ENCODE assay signal across 8 mouse cellular contexts in genomic region chr8:102685491-102685890, GRCm38 (mm10).
DNase-seq lines count a peak whose midpoint lies in the region; ATAC-seq and TF ChIP-seq lines count a peak whose summit lies in the region.
"Not testable (repeated sequence)": the region's sequence is repeated elsewhere in the genome, so short reads cannot be mapped to it uniquely, and the experiment has no call there.

No protein-coding gene starts in this region.

- not testable (repeated sequence) for H3K4me1 ChIP-seq in forebrain, embryonic 12.5 days; forebrain, embryonic 16.5 days (replicated peaks; ENCODE audit: control insufficient read depth, insufficient read depth, low read length); heart, embryonic 14.5 days (ENCODE audit: control insufficient read depth in 2 of 2, insufficient read depth in 2 of 2, low read length in 2 of 2); hindbrain, embryonic 12.5 days; hindbrain, embryonic 16.5 days (ENCODE audit: control insufficient read depth, insufficient read depth, low read depth, low read length); midbrain, embryonic 13.5 days (replicated peaks); midbrain, postnatal 0 days (ENCODE audit: insufficient read depth, low read length)

- DNase-seq in MN1 (ENCODE audit: low spot score), result peak; percentile 24
- not testable (repeated sequence) for DNase-seq in midbrain, postnatal 0 days (ENCODE audit: low spot score)

- not testable (repeated sequence) for ATAC-seq in forebrain, embryonic 12.5 days (ENCODE audit: low FRiP score); heart, embryonic 14.5 days (ENCODE audit: insufficient number of reproducible peaks, insufficient read depth, low FRiP score, low read depth); hindbrain, embryonic 12.5 days (ENCODE audit: low FRiP score); hindbrain, embryonic 16.5 days; midbrain, embryonic 13.5 days; midbrain, postnatal 0 days (ENCODE audit: low FRiP score)
- peak; percentile 38; the same call in 1 of the 2 replicates for ATAC-seq in forebrain, embryonic 16.5 days

- not testable (repeated sequence) for H3K4me3 ChIP-seq in forebrain, embryonic 12.5 days (replicated peaks); heart, embryonic 14.5 days (ENCODE audit: control insufficient read depth in 1 of 2, insufficient read depth in 1 of 2, low read depth in 1 of 2, low read length in 2 of 2); hindbrain, embryonic 12.5 days; hindbrain, embryonic 16.5 days (ENCODE audit: low read length); midbrain, embryonic 13.5 days (replicated peaks)
- peak overlapping the region; percentile 13; the same call in 1 of the 2 replicates for H3K4me3 ChIP-seq in forebrain, embryonic 16.5 days (replicated peaks; ENCODE audit: low read length)
- H3K4me3 ChIP-seq in midbrain, postnatal 0 days (ENCODE audit: low read depth, low read length), result peak overlapping the region; percentile 8; the same call in 1 of the 2 replicates

- not testable (repeated sequence) for H3K9me3 ChIP-seq in forebrain, embryonic 12.5 days; forebrain, embryonic 16.5 days (ENCODE audit: control insufficient read depth, low read length); heart, embryonic 14.5 days (ENCODE audit: control insufficient read depth, low read length); hindbrain, embryonic 12.5 days (replicated peaks); hindbrain, embryonic 16.5 days (ENCODE audit: control insufficient read depth, low read length); midbrain, embryonic 13.5 days; midbrain, postnatal 0 days (ENCODE audit: low read length)

- H3K9ac ChIP-seq in forebrain, embryonic 12.5 days; forebrain, embryonic 16.5 days (replicated peaks; ENCODE audit: low read depth, low read length); heart, embryonic 14.5 days (ENCODE audit: low read length); hindbrain, embryonic 12.5 days; hindbrain, embryonic 16.5 days (ENCODE audit: low read depth, low read length); midbrain, embryonic 13.5 days (replicated peaks); midbrain, postnatal 0 days (replicated peaks; ENCODE audit: low read length, poor library complexity, severe bottlenecking): not testable (repeated sequence)

- not testable (repeated sequence) for H3K36me3 ChIP-seq in forebrain, embryonic 12.5 days (replicated peaks); forebrain, embryonic 16.5 days (ENCODE audit: control insufficient read depth, insufficient read depth); heart, embryonic 14.5 days (ENCODE audit: control insufficient read depth, insufficient read depth, low read length); hindbrain, embryonic 12.5 days; hindbrain, embryonic 16.5 days (ENCODE audit: control insufficient read depth, insufficient read depth, low read length); midbrain, embryonic 13.5 days; midbrain, postnatal 0 days (ENCODE audit: insufficient read depth, low read length)

- H3K4me2 ChIP-seq in forebrain, embryonic 12.5 days, result not testable (repeated sequence)
- H3K4me2 ChIP-seq in forebrain, embryonic 16.5 days (ENCODE audit: low read length), result peak overlapping the region; percentile 39
- H3K4me2 ChIP-seq in heart, embryonic 14.5 days (ENCODE audit: low read length), result peak overlapping the region; percentile 38; the same call in 1 of the 2 replicates
- 0 out of 2 replicates have a peak overlapping the region, but pooled peaks have one; percentile 8 for H3K4me2 ChIP-seq in hindbrain, embryonic 12.5 days (replicated peaks)
- H3K4me2 ChIP-seq in hindbrain, embryonic 16.5 days (ENCODE audit: low read length), result peak overlapping the region; percentile 6
- peak overlapping the region; percentile 15; the same call in 1 of the 2 replicates for H3K4me2 ChIP-seq in midbrain, embryonic 13.5 days (replicated peaks)
- peak overlapping the region; percentile 20; the same call in 1 of the 2 replicates for H3K4me2 ChIP-seq in midbrain, postnatal 0 days (ENCODE audit: low read depth, low read length, poor library complexity, severe bottlenecking)

- WGBS in forebrain, embryonic 12.5 days, result 70% methylated on average over 7 of the region's 7 CpGs
- WGBS in forebrain, embryonic 16.5 days, result 36% methylated on average over 7 of the region's 7 CpGs
- WGBS in heart, embryonic 14.5 days, result 67% methylated on average over 7 of the region's 7 CpGs
- 60% methylated on average over 7 of the region's 7 CpGs for WGBS in hindbrain, embryonic 12.5 days
- WGBS in hindbrain, embryonic 16.5 days, result 50% methylated on average over 7 of the region's 7 CpGs
- 47% methylated on average over 7 of the region's 7 CpGs for WGBS in midbrain, embryonic 13.5 days
- 28% methylated on average over 7 of the region's 7 CpGs for WGBS in midbrain, postnatal 0 days

- H3K27me3 ChIP-seq in forebrain, embryonic 12.5 days; forebrain, embryonic 16.5 days (replicated peaks; ENCODE audit: control insufficient read depth, insufficient read depth, low read length); heart, embryonic 14.5 days (ENCODE audit: control insufficient read depth, insufficient read depth, low read length); hindbrain, embryonic 12.5 days; hindbrain, embryonic 16.5 days (replicated peaks; ENCODE audit: control insufficient read depth, insufficient read depth, low read length); midbrain, embryonic 13.5 days; midbrain, postnatal 0 days (ENCODE audit: insufficient read depth, low read length): not testable (repeated sequence)

- not testable (repeated sequence) for TF ChIP-seq CTCF in midbrain, postnatal 0 days (IDR thresholded peaks at IDR 0.05)

- peak overlapping the region; percentile 26; the same call in 1 of the 2 replicates for H3K27ac ChIP-seq in forebrain, embryonic 12.5 days
- H3K27ac ChIP-seq in forebrain, embryonic 16.5 days (ENCODE audit: low read length), result peak overlapping the region; percentile 47
- H3K27ac ChIP-seq in heart, embryonic 14.5 days (replicated peaks in 1 of 2; ENCODE audit: control insufficient read depth in 1 of 2, insufficient read depth in 1 of 2, low read depth in 2 of 2, low read length in 2 of 2); hindbrain, embryonic 12.5 days; hindbrain, embryonic 16.5 days (ENCODE audit: low read depth, low read length): not testable (repeated sequence)
- peak overlapping the region; percentile 1; the same call in 1 of the 2 replicates for H3K27ac ChIP-seq in midbrain, embryonic 13.5 days
- 0 out of 2 replicates have a peak overlapping the region, but pooled peaks have one; percentile 18 for H3K27ac ChIP-seq in midbrain, postnatal 0 days (ENCODE audit: low read depth, low read length)
